Mouse (Mus musculus) stomach, postnatal 0 days (tissue): ENCODE measurements around the gene Actn2.

ENCODE experiments used
- CTCF ChIP-seq: IDR thresholded peaks from 2 replicates; pipeline ENCODE4 v1.5.1; 2016; ENCODE audit warnings: antibody characterized with exemption, low read depth, mild to moderate bottlenecking, moderate library complexity
- EP300 ChIP-seq: optimal IDR thresholded peaks from 2 replicates; pipeline ENCODE3; 2016; ENCODE audit warnings: antibody characterized with exemption

DNA sequence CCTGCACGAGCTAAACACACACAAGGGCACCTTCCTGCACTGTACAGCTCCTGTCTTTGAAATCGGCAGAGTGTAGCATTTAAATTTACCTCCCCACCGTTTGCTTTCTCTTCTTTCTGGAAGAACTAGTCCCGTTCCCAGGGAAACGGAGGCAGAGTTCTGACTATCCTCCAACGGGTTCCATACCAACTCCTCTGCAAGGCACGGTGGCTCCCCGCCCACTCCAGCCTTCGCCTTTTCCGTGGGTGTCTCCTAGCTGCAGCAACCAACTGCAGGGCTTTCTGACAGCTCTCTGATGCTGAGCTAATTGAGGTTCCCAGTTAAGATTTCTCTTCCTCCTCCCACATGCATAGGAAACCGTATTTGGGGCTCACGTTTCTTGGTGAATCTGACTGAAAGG is 6.5 kb downstream of the Actn2 start:
- TF ChIP-seq EP300 (no peak), CTCF (no peak)
